Mouse (Mus musculus) adrenal gland, postnatal 14 days (tissue): ENCODE results near the gene Cyp27b1. TPM values are rescaled to one million over a fixed set of nuclear protein-coding genes. Genes with fewer than 3 reads are reported as not detected.

Experiments used
- DNase-seq: peaks from one replicate; pipeline ENCODE4 v3.0.0; 2021; ENCODE audit warnings: mixed read lengths
- microRNA-seq, 2 experiments: library from miRNA; unstranded; fragments of <30 nt; microRNA quantifications; one replicate each; pipeline ENCODE4 v1.2.0; 2021
- total RNA-seq: library from RNA; stranded (reverse); gene quantifications from 2 replicates; pipeline ENCODE4 v1.2.3, GENCODE M21; 2021

The Cyp27b1 gene
- total RNA-seq, 1 experiment from 2014 or later, result 0.26 TPM

DNA sequence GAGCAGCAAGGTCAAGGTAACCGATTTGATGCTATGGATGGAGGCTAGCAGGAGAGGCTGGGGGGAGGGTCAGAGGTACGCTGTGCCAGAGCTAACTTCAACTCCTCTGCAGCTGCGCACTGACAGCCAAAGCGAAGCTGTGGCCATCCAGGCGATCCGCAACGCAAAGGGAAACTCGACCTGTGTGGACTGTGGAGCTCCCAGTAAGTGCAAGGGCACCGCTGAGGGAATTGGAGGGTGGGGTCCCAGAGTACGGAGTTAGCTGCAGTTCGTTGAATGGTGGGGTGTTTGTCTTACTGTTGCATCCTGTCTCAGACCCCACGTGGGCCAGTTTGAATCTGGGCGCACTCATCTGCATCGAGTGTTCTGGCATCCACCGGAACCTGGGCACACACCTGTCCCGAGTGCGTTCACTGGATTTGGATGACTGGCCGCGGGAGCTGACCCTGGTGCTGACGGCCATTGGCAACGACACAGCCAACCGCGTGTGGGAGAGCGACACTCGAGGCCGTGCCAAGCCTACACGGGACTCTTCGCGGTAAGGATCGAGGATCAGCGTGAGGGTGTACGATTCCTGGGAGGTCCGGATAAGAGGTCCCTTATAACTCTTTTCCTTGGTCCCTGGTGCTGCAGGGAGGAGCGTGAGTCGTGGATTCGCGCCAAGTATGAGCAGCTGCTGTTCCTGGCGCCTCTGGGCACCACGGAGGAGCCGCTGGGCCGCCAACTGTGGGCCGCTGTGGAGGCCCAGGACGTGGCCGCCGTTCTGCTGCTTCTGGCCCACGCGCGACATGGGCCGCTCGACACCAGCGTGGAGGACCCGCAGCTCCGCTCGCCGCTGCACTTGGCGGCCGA lies 42.7 kb downstream of the Cyp27b1 start:
- peak; percentile 81 for DNase-seq

DNA sequence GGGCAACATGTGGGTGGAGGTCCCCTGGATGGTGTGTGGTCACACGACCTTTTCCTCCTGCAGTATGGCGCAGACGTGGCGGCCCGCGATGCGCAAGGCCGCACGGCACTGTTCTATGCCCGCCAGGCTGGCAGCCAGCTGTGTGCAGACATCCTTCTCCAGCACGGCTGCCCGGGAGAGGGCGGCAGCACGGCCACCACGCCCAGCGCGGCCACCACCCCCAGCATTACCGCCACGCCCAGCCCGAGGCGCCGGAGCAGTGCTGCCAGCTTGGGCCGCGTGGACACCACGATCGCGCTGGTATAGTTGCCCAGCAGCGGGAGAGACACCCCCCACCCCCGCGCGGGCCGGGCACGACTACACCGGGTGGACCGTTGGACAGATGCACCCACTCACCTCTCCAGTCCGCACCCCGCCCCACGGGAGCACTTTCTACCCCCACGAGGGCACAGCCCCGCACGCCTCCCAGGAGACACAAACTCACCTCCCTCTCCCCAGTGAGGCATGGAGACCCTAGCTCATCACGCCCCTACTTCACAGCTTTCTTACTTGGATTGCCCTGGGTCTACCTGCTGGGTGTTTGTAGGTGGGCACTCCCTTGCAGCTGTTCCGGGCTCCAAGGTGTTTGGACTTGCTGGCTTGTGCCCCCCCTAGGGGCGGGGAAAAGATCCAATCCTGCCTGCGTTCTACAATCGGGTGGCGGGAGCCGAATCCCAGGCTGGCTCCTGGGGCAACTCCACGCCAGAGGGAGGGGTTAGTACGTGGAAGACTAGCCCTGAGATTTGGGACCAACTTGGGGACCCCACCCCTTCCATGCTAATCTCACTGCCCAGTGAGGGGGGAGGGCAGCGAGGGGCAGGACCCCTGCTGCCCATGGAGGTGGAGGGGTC lies 43.7 kb downstream of the Cyp27b1 start:
- DNase-seq, result peak; percentile 80

DNA sequence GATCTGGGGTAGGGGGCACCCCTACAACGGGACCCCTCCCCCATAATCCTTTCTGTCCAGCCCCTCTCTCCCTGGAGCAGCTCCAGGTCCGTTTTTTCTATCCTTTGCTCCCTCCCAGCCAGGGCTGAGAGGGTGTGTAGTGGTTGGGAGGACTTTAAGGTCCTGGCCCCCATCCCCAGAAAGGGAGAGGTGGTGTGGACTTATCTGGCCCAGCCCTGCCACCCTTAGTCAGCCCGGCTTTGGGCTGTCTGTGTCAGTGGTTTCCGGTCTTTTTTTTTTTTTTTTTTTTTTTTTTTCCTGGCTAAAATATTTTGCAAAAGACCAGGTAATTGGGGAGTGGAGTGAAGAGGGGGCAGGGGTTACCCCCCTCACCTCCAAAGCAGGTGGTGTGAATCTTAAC lies 44.7 kb downstream of the Cyp27b1 start:
- DNase-seq, result no peak

DNA sequence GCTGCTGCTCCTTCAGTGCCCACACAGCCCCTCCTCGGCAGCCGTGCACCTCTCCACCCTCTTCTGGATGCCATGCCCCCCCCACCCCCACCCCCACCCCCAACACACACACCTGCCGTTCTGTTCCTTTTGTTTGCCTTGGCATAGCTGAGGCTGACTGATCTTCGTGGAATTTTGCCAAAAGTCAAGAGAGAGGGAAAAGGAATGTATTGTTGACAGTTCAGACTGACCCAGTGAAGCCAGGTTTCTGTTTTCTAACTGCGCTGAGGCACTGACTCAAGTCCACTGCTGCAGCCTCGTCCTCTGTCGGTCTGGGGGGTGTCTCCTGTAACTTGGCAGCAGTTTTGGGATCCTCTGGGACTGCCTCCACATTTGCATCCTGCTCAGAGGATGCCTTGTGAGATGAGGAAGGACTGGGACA lies 46.3 kb downstream of the Cyp27b1 start:
- no peak for DNase-seq

DNA sequence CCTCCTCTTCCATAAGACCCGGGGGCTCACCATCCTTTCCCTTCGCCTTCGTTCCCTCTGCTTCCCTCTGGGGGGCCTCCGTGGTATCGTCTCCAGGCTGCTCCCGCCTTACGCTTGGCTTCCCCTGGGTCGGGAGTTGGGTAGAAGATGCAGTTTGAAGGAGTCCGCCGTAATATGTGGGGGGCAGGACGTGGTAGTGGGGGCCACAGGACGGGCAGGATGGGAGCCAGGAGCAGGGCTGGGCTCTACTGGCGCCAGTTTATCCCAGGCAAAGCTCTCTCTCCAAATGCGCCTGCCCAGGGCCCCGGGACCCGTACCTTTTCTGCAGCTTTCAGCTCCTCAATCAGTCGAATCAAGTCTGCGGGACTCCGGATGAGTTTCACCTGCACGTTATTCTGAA lies 50.5 kb downstream of the Cyp27b1 start:
- DNase-seq, result no peak

DNA sequence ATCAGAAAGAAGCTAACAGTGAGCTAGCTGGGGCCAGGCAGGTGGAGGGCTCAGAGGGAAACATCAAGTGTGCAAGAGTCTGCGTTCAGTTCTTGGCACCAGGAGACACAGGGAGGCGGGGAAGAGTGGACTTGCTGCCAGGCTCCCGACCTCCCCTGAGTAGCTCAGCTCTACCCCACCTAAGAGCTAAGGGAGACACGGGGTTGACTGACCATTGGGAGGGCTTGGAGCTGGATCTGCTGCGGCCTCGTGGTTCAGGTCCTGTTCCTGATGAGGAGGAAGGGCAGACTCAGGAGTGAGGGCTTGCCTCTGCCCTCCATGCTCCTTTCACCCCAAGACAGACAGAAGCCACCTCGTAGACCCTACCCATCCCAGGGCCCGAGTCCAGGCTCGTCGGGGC lies 51.1 kb downstream of the Cyp27b1 start:
- DNase-seq, result no peak

DNA sequence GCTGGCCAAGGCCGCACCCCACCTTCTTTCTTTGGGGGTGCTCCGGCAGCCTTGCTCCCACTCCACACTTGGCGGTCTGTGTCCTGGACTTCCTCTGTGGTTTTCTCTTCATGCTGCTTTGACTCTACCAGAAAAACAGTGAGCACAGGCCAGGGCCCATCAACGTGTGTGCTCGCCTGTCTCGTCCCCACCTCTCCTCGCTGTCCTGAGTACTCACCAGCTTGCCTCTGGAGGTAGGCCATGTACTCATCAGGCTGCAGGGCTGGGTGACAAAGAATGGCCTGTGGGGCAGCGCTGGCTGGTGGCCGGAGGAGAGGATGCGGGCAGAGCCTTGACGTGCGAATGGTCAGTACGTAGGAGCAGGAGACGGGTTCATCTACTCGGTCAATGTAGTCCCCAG lies 51.8 kb downstream of the Cyp27b1 start:
- no peak for DNase-seq

DNA sequence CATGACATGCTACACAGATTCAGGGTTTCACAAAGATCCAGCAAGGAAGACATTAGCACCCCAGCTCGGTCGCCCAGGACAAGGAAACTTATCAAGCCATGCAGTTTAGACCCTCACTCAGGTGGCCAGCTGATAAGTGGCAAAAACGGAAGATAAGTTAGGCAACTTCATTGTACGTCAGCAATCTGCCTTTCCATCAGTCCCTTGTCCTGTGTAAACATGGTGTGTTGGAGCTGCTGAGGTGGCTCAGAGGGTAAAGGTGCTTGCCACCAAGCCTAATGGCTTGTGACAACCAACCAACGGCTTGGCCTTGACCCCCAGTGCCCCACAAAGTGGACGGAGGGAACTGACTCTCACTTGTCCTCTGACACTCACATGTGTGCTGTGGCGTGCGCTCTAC lies 52.4 kb downstream of the Cyp27b1 start:
- no peak for DNase-seq

DNA sequence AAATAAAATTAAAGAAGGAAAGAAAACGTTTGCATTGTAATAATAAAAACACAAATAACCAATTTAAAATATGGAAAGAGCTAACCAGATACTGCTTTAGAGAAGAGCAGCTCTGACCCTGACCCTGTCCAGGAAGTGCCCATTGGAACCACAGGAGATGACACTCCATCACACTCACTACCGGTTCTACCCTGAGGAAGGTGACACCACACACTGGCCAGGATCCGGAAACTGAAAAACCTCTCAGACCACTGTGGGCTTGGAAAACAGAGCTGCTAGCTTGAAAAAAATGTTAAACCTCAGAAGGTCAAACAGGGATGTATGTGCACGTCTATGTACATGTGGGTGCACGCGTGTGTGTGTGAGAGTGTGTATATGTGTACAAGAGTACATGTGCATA lies 53.1 kb downstream of the Cyp27b1 start:
- DNase-seq, result no peak

Small RNAs within 50 kb of the gene (microRNA-seq; reads per million reads assigned to microRNA genes)
- 0.43 to 2.3 reads per million in 2 experiments for gene Mir546

Other genes starting within 250 kb of the Cyp27b1 start
- 7.1 and 8.9 TPM in 2 replicates for gene Atp23, start 146.9 kb upstream of the Cyp27b1 start, total RNA-seq
- 115 and 144 TPM in 2 replicates for gene Ctdsp2, start 69.5 kb upstream of the Cyp27b1 start, total RNA-seq
- gene Avil, start 47.5 kb upstream of the Cyp27b1 start, total RNA-seq, result 0.74 and 2.5 TPM in 2 replicates
- 57.6 and 58.7 TPM in 2 replicates for gene Tsfm, start 17.4 kb upstream of the Cyp27b1 start, total RNA-seq
- 12.4 and 18.1 TPM in 2 replicates for gene Mettl1, start 6.8 kb upstream of the Cyp27b1 start, total RNA-seq
- gene Eef1akmt3, start 6.7 kb upstream of the Cyp27b1 start, total RNA-seq, result 0.15 and 0.23 TPM in 2 replicates
- 6.2 and 8.0 TPM in 2 replicates for gene March9, start 11.9 kb downstream of the Cyp27b1 start, total RNA-seq
- gene Cdk4, start 15.3 kb downstream of the Cyp27b1 start, total RNA-seq, result 242 and 253 TPM in 2 replicates
- 76.3 and 96.5 TPM in 2 replicates for gene Tspan31, start 22.0 kb downstream of the Cyp27b1 start, total RNA-seq
- 6.9 and 14.3 TPM in 2 replicates for gene Agap2, start 27.0 kb downstream of the Cyp27b1 start, total RNA-seq
- 97.9 and 108 TPM in 2 replicates for gene Os9, start 72.9 kb downstream of the Cyp27b1 start, total RNA-seq
- gene B4galnt1, start 117.0 kb downstream of the Cyp27b1 start, total RNA-seq, result 14.6 and 24.7 TPM in 2 replicates
- gene Slc26a10, start 132.4 kb downstream of the Cyp27b1 start, total RNA-seq, result 10.4 and 10.8 TPM in 2 replicates
- gene Arhgef25, start 141.8 kb downstream of the Cyp27b1 start, total RNA-seq, result 22.3 and 28.5 TPM in 2 replicates
- 60.7 and 66.5 TPM in 2 replicates for gene Dtx3, start 147.5 kb downstream of the Cyp27b1 start, total RNA-seq
- gene Pip4k2c, start 163.3 kb downstream of the Cyp27b1 start, total RNA-seq, result 28.5 and 29.2 TPM in 2 replicates
- 7.6 and 11.5 TPM in 2 replicates for gene Kif5a, start 215.1 kb downstream of the Cyp27b1 start, total RNA-seq
- gene Dctn2, start 218.1 kb downstream of the Cyp27b1 start, total RNA-seq, result 142 and 153 TPM in 2 replicates
- gene Mbd6, start 240.8 kb downstream of the Cyp27b1 start, total RNA-seq, result 47.9 and 54.0 TPM in 2 replicates